Mouse (Mus musculus) cerebellum, adult 2 months (tissue): ENCODE results near the gene Rnf186.

Experiments used
- CTCF ChIP-seq: fragments of 200-500 bp; IDR thresholded peaks from 2 replicates; pipeline ENCODE4 v1.5.1; 2011; ENCODE audit warnings: low read depth, mild to moderate bottlenecking, control low read depth, low read length, moderate library complexity, borderline replicate concordance; ENCODE audit not compliant: insufficient read depth
- POLR2A ChIP-seq: fragments of 200-500 bp; IDR thresholded peaks from 2 replicates; pipeline ENCODE4 v1.6.1; 2011; ENCODE audit warnings: low read length, control low read depth, borderline replicate concordance; ENCODE audit not compliant: insufficient read depth

GRCm38 (mm10) chr4:138969736-138970135, 2.8 kb downstream of the Rnf186 start:
- TF ChIP-seq POLR2A (no peak), CTCF (no peak)
